Mouse (Mus musculus) lung, postnatal 0 days (tissue): ENCODE data around the gene Lrrc74a. TPM values are rescaled to one million over a fixed set of nuclear protein-coding genes. Genes with fewer than 3 reads are reported as not detected.

Experiments used
- ATAC-seq: fragments of 200-750 bp; cut with Nextera tagmentation; 2 replicates; pipeline ENCODE4 v1.8.0; 2017; ENCODE audit warnings: moderate library complexity
- DNase-seq: peaks from one replicate; pipeline ENCODE4 v3.0.0-alpha.2; 2016; ENCODE audit warnings: low spot score
- H3K27ac ChIP-seq: fragments of 300-500 bp; sonication (generic); 2 replicates; pipeline ENCODE4 v1.5.1; 2014; ENCODE audit warnings: antibody characterized with exemption, mild to moderate bottlenecking, low read length, mixed read lengths
- H3K27me3 ChIP-seq: fragments of 300-500 bp; sonication (generic); replicated peaks from 2 replicates; pipeline ENCODE4 v1.6.1; 2014; ENCODE audit warnings: low read length, mixed read lengths; ENCODE audit not compliant: insufficient read depth
- H3K36me3 ChIP-seq: fragments of 300-500 bp; sonication (generic); 2 replicates; pipeline ENCODE4 v1.6.1; 2014; ENCODE audit warnings: low read length, mixed read lengths; ENCODE audit not compliant: insufficient read depth
- H3K4me1 ChIP-seq: fragments of 300-500 bp; sonication (generic); 2 replicates; pipeline ENCODE4 v1.6.1; 2014; ENCODE audit warnings: antibody characterized with exemption, low read depth, low read length, mixed read lengths; ENCODE audit not compliant: insufficient read depth
- H3K4me2 ChIP-seq: fragments of 300-500 bp; sonication (generic); replicated peaks from 2 replicates; pipeline ENCODE4 v1.6.1; 2014; ENCODE audit warnings: low read depth, mild to moderate bottlenecking, low read length, moderate library complexity, mixed read lengths
- H3K4me3 ChIP-seq: fragments of 300-500 bp; sonication (generic); 2 replicates; pipeline ENCODE4 v1.5.1; 2014; ENCODE audit warnings: low read depth, low read length
- H3K9ac ChIP-seq: fragments of 300-500 bp; sonication (generic); replicated peaks from 2 replicates; pipeline ENCODE4 v1.6.1; 2014; ENCODE audit warnings: low read depth, mild to moderate bottlenecking
- H3K9me3 ChIP-seq: fragments of 300-500 bp; sonication (generic); 2 replicates; pipeline ENCODE4 v1.6.1; 2016; ENCODE audit warnings: low read length, mixed read lengths
- CTCF ChIP-seq: IDR thresholded peaks from 2 replicates; pipeline ENCODE4 v1.5.1; 2016; ENCODE audit warnings: antibody characterized with exemption, mild to moderate bottlenecking
- EP300 ChIP-seq: IDR thresholded peaks from 2 replicates; pipeline ENCODE4 v1.6.1; 2016; ENCODE audit warnings: antibody characterized with exemption, mild to moderate bottlenecking, control low read depth
- WGBS: fragments of 180-500 bp; shearing (Covaris S2); extraction: QIAGEN DNeasy Blood & Tissue Kit; methylation state at CpG from one replicate; pipeline ENCODE4 v1.1.7; 2014; 5-methylcytosine and 5-hydroxymethylcytosine counted together
- polyA plus RNA-seq: library from polyadenylated mRNA; unstranded; fragments of >200 nt; fragmentation: Nextera tagmentation; extraction: Ambion mirVana; gene quantifications from 2 replicates; pipeline ENCODE4 v1.2.1, GENCODE M21; 2015

The Lrrc74a gene
- polyA plus RNA-seq, 1 experiment from 2014 or later, result not detected

DNA sequence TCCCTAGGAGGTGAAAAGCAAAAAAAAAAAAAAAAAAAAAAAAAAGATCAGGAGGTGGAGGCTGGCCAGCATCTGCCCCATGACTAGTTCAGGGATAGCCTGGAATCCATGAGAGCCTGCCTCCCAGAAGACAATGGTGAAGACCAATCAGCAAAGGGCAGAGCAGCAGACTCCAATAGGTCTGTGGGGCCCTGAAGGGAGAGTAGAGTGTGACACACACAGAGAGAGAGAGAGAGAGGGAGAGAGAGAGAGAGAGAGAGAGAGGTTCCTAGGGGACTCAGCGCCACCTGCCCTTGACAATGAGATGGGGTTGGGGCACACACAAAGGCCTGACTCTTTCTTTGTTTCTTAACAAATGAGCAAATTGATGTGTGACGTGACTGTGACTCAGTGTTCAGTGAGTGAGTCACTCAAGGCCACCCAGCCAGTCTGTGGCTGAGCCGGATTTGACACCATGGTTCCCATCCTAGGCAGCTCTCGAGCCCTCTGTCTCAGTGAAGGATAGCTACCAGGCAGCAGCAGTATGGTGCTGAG lies 52.9 kb downstream of the Lrrc74a start:
- H3K27ac ChIP-seq, result no peak overlapping the region
- ATAC-seq, result peak; percentile 35; the same call in 1 of the 2 replicates

DNA sequence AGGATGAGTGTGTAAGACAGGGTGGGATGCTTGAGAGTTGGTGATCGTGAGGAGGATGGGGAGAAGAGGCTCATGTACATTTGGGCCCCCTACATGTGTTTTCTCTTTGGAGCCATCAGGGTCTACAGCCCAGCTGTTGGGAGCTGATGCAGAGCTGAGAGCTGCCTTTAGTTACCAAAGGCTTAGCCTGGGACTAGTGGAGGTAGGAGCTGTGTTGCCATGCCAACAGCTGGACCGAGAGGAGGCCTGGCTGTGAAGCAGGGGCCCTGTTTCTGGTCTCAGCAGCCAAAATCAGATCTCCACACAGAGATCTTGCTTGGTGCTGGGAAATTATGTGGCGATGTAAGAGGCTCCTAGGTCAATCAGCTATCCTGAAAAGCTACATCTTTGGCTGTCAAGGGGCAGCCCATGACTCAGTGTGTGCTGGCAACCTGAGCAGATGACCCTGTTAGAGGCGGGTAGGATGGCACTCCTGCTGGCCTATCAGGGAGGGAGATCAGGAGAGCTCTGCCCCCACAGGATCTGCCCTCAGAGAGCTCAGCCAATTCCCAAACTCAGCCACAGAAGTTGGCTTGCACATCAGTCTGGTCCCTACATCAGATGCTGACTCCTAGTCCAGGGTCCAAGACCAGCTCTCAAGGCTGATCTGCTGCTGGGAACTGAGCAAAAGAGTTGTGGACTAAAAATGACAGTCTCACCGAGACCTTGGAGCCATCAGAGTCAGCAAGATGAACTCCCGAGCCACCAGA lies 56.1 kb downstream of the Lrrc74a start:
- no peak overlapping the region for H3K9ac ChIP-seq
- H3K27me3 ChIP-seq, result no peaks in the 10 kb centered on the region
- no peak for TF ChIP-seq CTCF
- no peak for TF ChIP-seq EP300
- no peak for DNase-seq
- 38% methylated on average over 6 of the region's 6 CpGs for WGBS
- H3K9me3 ChIP-seq, result no peaks in the 10 kb centered on the region
- peak; percentile 2; the same call in 1 of the 2 replicates for ATAC-seq
- H3K4me3 ChIP-seq, result no peak overlapping the region
- no peak overlapping the region for H3K27ac ChIP-seq
- H3K4me1 ChIP-seq, result peaks cover 5% of the 10 kb centered on the region; the same call in 1 of the 2 replicates
- H3K36me3 ChIP-seq, result no peaks in the 10 kb centered on the region
- H3K4me2 ChIP-seq, result no peak overlapping the region

More for the DNA sequence above, 52.9 kb downstream of the Lrrc74a start:
- Histone ChIP-seq H3K4me2 (no peak overlapping the region), H3K9me3 (no peaks in the 10 kb centered on the region), H3K9ac (no peak overlapping the region), H3K27me3 (no peaks in the 10 kb centered on the region), H3K36me3 (no peaks in the 10 kb centered on the region), H3K4me1 (no peaks in the 10 kb centered on the region), H3K4me3 (no peak overlapping the region)
- DNase-seq, result no peak
- TF ChIP-seq EP300 (no peak), CTCF (no peak)
- WGBS, result 69% methylated on average over 4 of the region's 4 CpGs

- DNase-seq (peak; percentile 62), ATAC-seq (peak; percentile 38)
- Histone ChIP-seq H3K4me1 (peaks cover 5% of the 10 kb centered on the region; the same call in 1 of the 2 replicates), H3K4me2 (no peak overlapping the region), H3K27me3 (no peaks in the 10 kb centered on the region), H3K27ac (no peak overlapping the region), H3K9me3 (no peaks in the 10 kb centered on the region), H3K9ac (no peak overlapping the region), H3K4me3 (no peak overlapping the region), H3K36me3 (no peaks in the 10 kb centered on the region)
- TF ChIP-seq CTCF (peak; percentile 9; the same call in 1 of the 2 replicates), EP300 (no peak)
- WGBS, result 11% methylated on average over 2 of the region's 2 CpGs
These were observed 56.6 kb downstream of the Lrrc74a start for GRCm38 (mm10) chr12:86790849-86791127.

DNA sequence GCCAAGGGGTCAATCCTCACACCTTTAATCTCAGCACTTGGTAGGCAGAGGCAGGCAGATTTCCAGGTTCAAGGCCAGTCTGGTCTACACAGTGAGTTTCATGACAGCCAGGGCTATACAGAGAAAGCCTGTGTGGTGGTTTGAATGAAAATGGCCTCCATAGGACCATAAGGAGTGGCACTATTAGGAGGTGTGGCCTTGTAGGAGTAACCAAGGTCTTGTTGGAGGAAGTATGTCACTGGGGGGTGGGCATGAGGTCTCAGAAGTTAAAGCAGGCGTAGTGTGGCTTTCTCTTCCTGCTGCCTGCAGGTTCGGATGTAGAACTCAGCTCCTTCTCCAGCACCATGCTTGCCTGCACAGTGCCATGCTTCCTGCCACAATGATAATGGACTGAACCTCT lies 57.8 kb downstream of the Lrrc74a start:
- Histone ChIP-seq H3K9ac (no peak overlapping the region), H3K4me3 (no peak overlapping the region), H3K27ac (no peak overlapping the region), H3K36me3 (no peaks in the 10 kb centered on the region), H3K4me1 (peaks cover 5% of the 10 kb centered on the region; the same call in 1 of the 2 replicates), H3K9me3 (no peaks in the 10 kb centered on the region), H3K27me3 (no peaks in the 10 kb centered on the region), H3K4me2 (no peak overlapping the region)
- no peak for DNase-seq
- WGBS, result 87% methylated on average over 2 of the region's 2 CpGs
- no peak for TF ChIP-seq EP300
- ATAC-seq, result no peak

DNA sequence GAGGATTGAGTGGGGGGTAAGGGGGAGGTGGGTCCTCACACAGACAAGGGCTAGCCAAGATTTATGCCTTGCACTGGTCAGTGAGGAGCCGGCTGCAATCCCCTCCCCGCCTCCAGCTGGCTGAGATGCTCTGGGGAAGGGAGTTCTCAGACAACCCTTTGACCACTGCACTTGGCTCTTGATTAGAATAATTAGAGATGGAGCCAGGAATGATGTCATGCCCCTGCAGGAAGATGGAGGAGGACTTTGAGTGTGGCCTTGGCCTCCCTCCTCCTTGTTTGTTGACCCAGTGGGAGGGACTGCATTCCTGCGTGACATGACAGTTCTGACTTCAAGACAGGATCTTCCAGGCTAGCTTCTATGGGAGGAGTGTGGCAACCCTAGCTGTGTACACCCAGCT lies 59.7 kb downstream of the Lrrc74a start:
- Histone ChIP-seq H3K9me3 (no peaks in the 10 kb centered on the region), H3K4me2 (no peak overlapping the region), H3K4me1 (peaks cover 5% of the 10 kb centered on the region; the same call in 1 of the 2 replicates), H3K9ac (no peak overlapping the region), H3K27me3 (no peaks in the 10 kb centered on the region), H3K4me3 (no peak overlapping the region), H3K27ac (0 out of 2 replicates have a peak overlapping the region, but pooled peaks have one; percentile 14), H3K36me3 (no peaks in the 10 kb centered on the region)
- TF ChIP-seq CTCF (0 out of 2 replicates have a peak, but pooled peaks have one; percentile 5), EP300 (no peak)
- ATAC-seq (peak; percentile 70), DNase-seq (peak; percentile 88)
- WGBS, result 17% methylated on average over 3 of the region's 3 CpGs

DNA sequence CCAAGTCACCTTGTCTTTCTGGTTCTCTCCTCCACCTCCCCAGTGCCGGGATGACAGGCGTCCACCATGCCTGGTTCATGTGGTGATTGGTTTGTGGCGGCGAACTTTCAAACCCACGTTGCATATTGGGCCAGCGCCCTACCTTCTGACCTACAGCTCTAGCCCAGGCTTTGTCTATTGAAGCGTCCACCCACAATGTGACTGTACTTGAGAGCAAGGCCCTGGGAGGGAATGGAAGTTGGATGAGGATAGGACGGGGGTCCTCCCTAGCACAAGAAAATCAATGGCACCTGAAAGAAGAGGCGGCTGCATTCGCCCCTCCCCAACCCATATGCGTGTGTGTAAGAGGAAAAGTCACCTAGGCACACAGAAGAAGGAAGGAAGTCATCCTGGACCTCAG lies 60.2 kb downstream of the Lrrc74a start:
- ATAC-seq, result no peak
- no peak overlapping the region for H3K27ac ChIP-seq
- H3K9me3 ChIP-seq, result no peaks in the 10 kb centered on the region
- WGBS, result 79% methylated on average over 11 of the region's 11 CpGs
- no peaks in the 10 kb centered on the region for H3K36me3 ChIP-seq
- peaks cover 10% of the 10 kb centered on the region for H3K4me1 ChIP-seq
- H3K4me2 ChIP-seq, result no peak overlapping the region
- no peaks in the 10 kb centered on the region for H3K27me3 ChIP-seq
- DNase-seq, result no peak
- H3K9ac ChIP-seq, result no peak overlapping the region
- TF ChIP-seq CTCF, result no peak
- no peak for TF ChIP-seq EP300
- H3K4me3 ChIP-seq, result no peak overlapping the region
